Mouse (Mus musculus) intestine, embryonic 14.5 days (tissue): ENCODE data around the gene Cox6b1. TPM values are rescaled to one million over a fixed set of nuclear protein-coding genes. Genes with fewer than 3 reads are reported as not detected.

Experiments used
- ATAC-seq: fragments of 200-750 bp; cut with Nextera tagmentation; replicated peaks from 2 replicates; pipeline ENCODE4 v1.8.0; 2017; ENCODE audit warnings: low read depth, moderate number of reproducible peaks, moderate TSS enrichment, moderate library complexity; ENCODE audit not compliant: low FRiP score, low TSS enrichment
- DNase-seq: peaks from one replicate; pipeline ENCODE4 v3.0.0-alpha.2; 2018; ENCODE audit warnings: low spot score
- H3K27ac ChIP-seq: fragments of 300-500 bp; sonication (generic); 2 replicates; pipeline ENCODE4 v1.5.1; 2014; ENCODE audit warnings: low read depth, mild to moderate bottlenecking, control low read depth
- H3K27me3 ChIP-seq: fragments of 300-500 bp; sonication (generic); replicated peaks from 2 replicates; pipeline ENCODE4 v1.6.1; 2014; ENCODE audit warnings: low read length, control low read depth; ENCODE audit not compliant: control insufficient read depth, insufficient read depth
- H3K36me3 ChIP-seq: fragments of 300-500 bp; sonication (generic); 2 replicates; pipeline ENCODE4 v1.6.1; 2014; ENCODE audit warnings: low read length, control low read depth; ENCODE audit not compliant: control insufficient read depth, insufficient read depth
- H3K4me1 ChIP-seq: fragments of 300-500 bp; sonication (generic); replicated peaks from 2 replicates; pipeline ENCODE4 v1.6.1; 2014; ENCODE audit warnings: low read length, control low read depth, mixed read lengths; ENCODE audit not compliant: control insufficient read depth, insufficient read depth
- H3K4me2 ChIP-seq: fragments of 300-500 bp; sonication (generic); 2 replicates; pipeline ENCODE4 v1.6.1; 2014; ENCODE audit warnings: low read length
- H3K4me3 ChIP-seq: fragments of 300-500 bp; sonication (generic); 2 replicates; pipeline ENCODE4 v1.5.1; 2014; ENCODE audit warnings: low read depth, low read length, control low read depth, mixed read lengths
- H3K9ac ChIP-seq: fragments of 300-500 bp; sonication (generic); 2 replicates; pipeline ENCODE4 v1.6.1; 2014; ENCODE audit warnings: mild to moderate bottlenecking, low read length
- H3K9me3 ChIP-seq: fragments of 300-500 bp; sonication (generic); 2 replicates; pipeline ENCODE4 v1.6.1; 2016; ENCODE audit warnings: low read length, control low read depth; ENCODE audit not compliant: control insufficient read depth
- WGBS: fragments of 180-500 bp; shearing (Covaris S2); extraction: QIAGEN DNeasy Blood & Tissue Kit; methylation state at CpG from one replicate; pipeline ENCODE4 v1.1.7; 2014; 5-methylcytosine and 5-hydroxymethylcytosine counted together
- polyA plus RNA-seq: library from polyadenylated mRNA; unstranded; fragments of >200 nt; fragmentation: Nextera tagmentation; extraction: Ambion mirVana; gene quantifications from 2 replicates; pipeline ENCODE4 v1.2.1, GENCODE M21; 2014

The Cox6b1 gene
- polyA plus RNA-seq = 1,084 and 1,229 TPM in 2 replicates

- 0 out of 2 replicates have a peak, but pooled peaks cover 3% of the 10 kb centered on the region for H3K27me3 ChIP-seq
- ATAC-seq = peak; percentile 94
- WGBS = 2% methylated on average over 44 of the region's 44 CpGs
- peak within 1 kb of the TSS; percentile 78 for H3K4me2 ChIP-seq
- peaks cover 7% of the 10 kb centered on the region for H3K4me1 ChIP-seq
- peak within 1 kb of the TSS; percentile 95 for H3K4me3 ChIP-seq
- H3K36me3 ChIP-seq = peaks cover 34% of the 10 kb centered on the region
- H3K27ac ChIP-seq = peak within 1 kb of the TSS; percentile 43; the same call in 1 of the 2 replicates
- peak within 1 kb of the TSS; percentile 87 for H3K9ac ChIP-seq
- no peaks in the 10 kb centered on the region for H3K9me3 ChIP-seq
- peak; percentile 92 for DNase-seq
Observed at GRCm38 (mm10) chr7:30625530-30626384, at the start of gene Cox6b1. Cox6b1 (minus strand) TSS chr7:30626151.

GRCm38 (mm10) chr7:30671480-30671879 lies 45.5 kb upstream of the Cox6b1 start, which contains the start of gene Pmis2:
Pmis2 (minus strand) TSS chr7:30671605.
- 68% methylated on average over 9 of the region's 9 CpGs for WGBS
- H3K9me3 ChIP-seq = no peaks in the 10 kb centered on the region
- H3K27me3 ChIP-seq = no peaks in the 10 kb centered on the region
- no peak within 1 kb of the TSS for H3K4me2 ChIP-seq
- no peak for ATAC-seq
- H3K4me3 ChIP-seq = no peak within 1 kb of the TSS
- DNase-seq = no peak
- no peak within 1 kb of the TSS for H3K27ac ChIP-seq
- H3K4me1 ChIP-seq = no peaks in the 10 kb centered on the region
- H3K9ac ChIP-seq = no peak within 1 kb of the TSS
- no peaks in the 10 kb centered on the region for H3K36me3 ChIP-seq

- DNase-seq = no peak
- ATAC-seq = no peak
- H3K27me3 ChIP-seq = no peaks in the 10 kb centered on the region
- H3K27ac ChIP-seq = no peak overlapping the region
- H3K4me1 ChIP-seq = no peaks in the 10 kb centered on the region
- no peak overlapping the region for H3K4me3 ChIP-seq
- WGBS = 41% methylated on average over 3 of the region's 3 CpGs
- no peak overlapping the region for H3K9ac ChIP-seq
- no peaks in the 10 kb centered on the region for H3K36me3 ChIP-seq
- no peak overlapping the region for H3K4me2 ChIP-seq
- H3K9me3 ChIP-seq = no peaks in the 10 kb centered on the region
Observed at GRCm38 (mm10) chr7:30669229-30669628, 43.3 kb upstream of the Cox6b1 start.

GRCm38 (mm10) chr7:30665321-30665720 lies 39.4 kb upstream of the Cox6b1 start:
- ATAC-seq = 0 out of 2 replicates have a peak, but pooled peaks have one; percentile 52
- Histone ChIP-seq H3K27ac (no peak overlapping the region), H3K4me2 (peak overlapping the region; percentile 83), H3K9ac (peak overlapping the region; percentile 58), H3K36me3 (peaks cover 16% of the 10 kb centered on the region), H3K27me3 (no peaks in the 10 kb centered on the region), H3K4me3 (peak overlapping the region; percentile 58), H3K4me1 (no peaks in the 10 kb centered on the region), H3K9me3 (no peaks in the 10 kb centered on the region)
- 5% methylated on average over 11 of the region's 11 CpGs for WGBS
- DNase-seq = peak; percentile 56

- peak within 1 kb of the TSS; percentile 58 for H3K4me3 ChIP-seq
- peaks cover 23% of the 10 kb centered on the region for H3K36me3 ChIP-seq
- H3K4me1 ChIP-seq = no peaks in the 10 kb centered on the region
- H3K4me2 ChIP-seq = peak within 1 kb of the TSS; percentile 83
- peak; percentile 99 for DNase-seq
- ATAC-seq = peak; percentile 91
- no peaks in the 10 kb centered on the region for H3K27me3 ChIP-seq
- WGBS = 1% methylated on average over 34 of the region's 34 CpGs
- H3K9me3 ChIP-seq = no peaks in the 10 kb centered on the region
- peak within 1 kb of the TSS; percentile 58 for H3K9ac ChIP-seq
- no peak within 1 kb of the TSS for H3K27ac ChIP-seq
Observed at GRCm38 (mm10) chr7:30664529-30665200, 38.7 kb upstream of the Cox6b1 start, which contains the start of gene Haus5. Haus5 (minus strand) TSS chr7:30664994.

- 2% methylated on average over 59 of the region's 59 CpGs for WGBS
- peak; percentile 99 for ATAC-seq
- DNase-seq = peak; percentile 99
- peak within 1 kb of the TSS; percentile 54; the same call in 1 of the 2 replicates for H3K27ac ChIP-seq
- H3K9me3 ChIP-seq = no peaks in the 10 kb centered on the region
- peak within 1 kb of the TSS; percentile 96 for H3K4me3 ChIP-seq
- H3K27me3 ChIP-seq = no peaks in the 10 kb centered on the region
- H3K9ac ChIP-seq = peak within 1 kb of the TSS; percentile 93
- H3K36me3 ChIP-seq = peaks cover 51% of the 10 kb centered on the region
- H3K4me2 ChIP-seq = peak within 1 kb of the TSS; percentile 96
- H3K4me1 ChIP-seq = peaks cover 3% of the 10 kb centered on the region; the same call in 1 of the 2 replicates
Observed at GRCm38 (mm10) chr7:30649591-30650540, 23.9 kb upstream of the Cox6b1 start, which contains the start of gene Rbm42. Rbm42 (minus strand) TSS chr7:30650317.

GRCm38 (mm10) chr7:30639083-30639482 lies 13.1 kb upstream of the Cox6b1 start:
- Histone ChIP-seq H3K9me3 (no peaks in the 10 kb centered on the region), H3K4me1 (0 out of 2 replicates have a peak, but pooled peaks cover 4% of the 10 kb centered on the region), H3K36me3 (peaks cover 40% of the 10 kb centered on the region), H3K4me2 (no peak overlapping the region), H3K4me3 (no peak overlapping the region), H3K27me3 (peaks cover 30% of the 10 kb centered on the region), H3K9ac (no peak overlapping the region), H3K27ac (no peak overlapping the region)
- WGBS = 22% methylated on average over 4 of the region's 4 CpGs
- DNase-seq (no peak), ATAC-seq (no peak)
